Mouse (Mus musculus) cerebellum, adult 9-10 months (tissue): ENCODE results near the gene Prkaca.

Source experiments
- DNase-seq: peaks from one replicate; pipeline ENCODE4 v3.0.0; 2022

The Prkaca gene

DNA sequence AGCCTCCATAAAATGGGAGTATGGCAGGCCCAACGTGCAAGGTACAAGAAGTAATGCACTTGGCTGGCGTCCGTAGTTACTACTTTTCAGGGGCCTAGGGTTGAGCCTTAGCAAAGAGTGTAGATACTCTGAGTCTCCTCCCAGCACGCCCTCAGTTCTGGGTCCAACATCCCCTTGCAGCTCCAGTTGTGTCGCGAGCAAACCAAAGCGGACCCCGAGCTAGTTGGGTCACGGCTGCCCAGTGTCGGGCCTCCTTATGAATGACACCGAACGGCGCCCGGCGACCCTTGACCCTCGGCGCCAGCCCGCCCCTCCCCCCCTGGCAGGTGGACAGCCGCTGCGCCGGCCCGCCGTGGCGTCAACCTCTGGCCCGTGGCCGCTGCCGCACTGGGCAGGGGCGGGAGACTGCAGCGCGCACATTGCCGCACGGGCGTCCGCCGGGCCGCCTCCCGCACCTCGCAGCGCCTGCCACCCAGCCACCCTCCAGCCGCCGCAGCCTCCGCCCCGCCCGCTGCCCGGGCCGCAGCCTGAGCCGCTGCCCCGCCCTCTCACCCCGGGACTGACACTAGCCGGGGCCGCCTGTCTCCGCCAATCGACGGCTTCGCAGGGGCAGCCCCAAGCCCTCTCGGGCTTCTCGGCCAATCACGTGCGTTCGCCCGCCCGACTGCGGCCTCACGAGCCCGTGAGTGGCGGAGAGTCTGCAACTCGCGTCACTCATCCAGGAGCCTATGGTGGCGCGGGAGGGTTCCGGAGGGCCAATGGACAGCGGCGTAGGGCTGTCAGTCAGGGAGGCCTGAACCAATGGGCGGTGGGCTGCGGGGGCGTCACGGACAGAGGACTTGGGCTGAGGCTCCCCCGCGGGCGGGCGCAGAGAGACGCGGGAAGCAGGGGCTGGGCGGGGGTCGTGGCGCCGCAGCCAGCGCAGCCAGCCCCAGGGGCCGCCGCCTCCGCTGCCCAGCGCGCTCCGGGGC, at the start of gene Prkaca:
Gene Prkaca, plus strand, starts transcription at position 844 of the 971 bp plus-strand sequence.
- peak; percentile 99 for DNase-seq

GRCm38 (mm10) chr8:83924585-83924984, 48.2 kb upstream of the Prkaca start:
- no peak for DNase-seq

- no peak for DNase-seq
Observed at GRCm38 (mm10) chr8:83926266-83926665, 46.5 kb upstream of the Prkaca start.

DNA sequence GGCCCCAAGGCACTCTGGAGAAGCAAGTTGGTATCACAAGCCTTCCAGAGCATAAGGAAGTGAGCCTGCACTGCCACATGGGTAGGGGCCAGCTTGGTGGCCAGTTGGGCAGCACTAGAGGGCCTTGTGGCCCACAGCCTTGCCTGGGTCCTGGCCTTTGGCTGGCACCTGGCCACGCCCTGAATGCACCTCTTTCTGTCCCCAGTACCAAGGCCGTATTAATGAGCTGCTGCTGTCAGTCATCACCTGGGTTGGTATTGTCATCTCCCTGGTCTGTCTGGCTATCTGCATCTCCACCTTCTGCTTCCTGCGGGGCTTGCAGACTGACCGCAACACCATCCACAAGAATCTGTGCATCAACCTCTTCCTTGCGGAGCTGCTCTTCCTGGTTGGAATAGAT, 38.6 kb upstream of the Prkaca start:
- DNase-seq = no peak

DNA sequence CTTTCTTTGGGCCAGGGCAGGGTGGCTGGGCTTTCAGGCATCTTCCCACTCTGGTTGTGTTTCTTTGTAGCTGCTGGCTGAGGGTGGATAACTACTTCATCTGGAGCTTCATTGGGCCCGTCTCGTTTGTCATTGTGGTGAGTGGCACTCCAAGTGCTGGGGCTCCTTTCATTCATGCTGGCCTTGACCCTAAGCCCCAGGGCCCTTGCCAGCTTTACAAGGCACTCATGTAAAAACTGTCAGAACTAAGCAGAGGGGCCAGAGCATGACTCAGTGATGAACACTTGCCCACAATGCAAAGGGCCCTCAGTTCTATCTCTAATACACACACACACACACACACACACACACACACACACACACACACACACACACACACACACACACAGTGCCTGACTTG, 37.8 kb upstream of the Prkaca start:
- no peak for DNase-seq

DNA sequence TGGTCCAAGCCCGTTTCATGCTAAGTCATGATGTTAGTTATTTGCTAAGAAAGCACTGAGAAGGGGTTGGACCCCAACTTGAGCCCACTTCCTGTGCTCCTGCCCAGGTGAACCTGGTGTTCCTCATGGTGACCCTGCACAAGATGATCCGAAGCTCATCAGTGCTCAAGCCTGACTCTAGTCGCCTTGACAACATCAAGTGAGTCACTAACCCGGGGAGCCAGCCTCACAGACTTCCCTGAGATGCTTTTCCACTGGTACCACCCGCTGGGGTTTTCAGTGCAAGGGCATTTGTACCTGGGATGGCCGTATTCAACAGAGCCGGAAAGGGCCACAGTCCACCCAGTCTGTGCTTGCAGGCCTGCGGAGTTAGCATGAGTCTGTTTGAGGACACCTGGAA, 37.4 kb upstream of the Prkaca start:
- no peak for DNase-seq

DNA sequence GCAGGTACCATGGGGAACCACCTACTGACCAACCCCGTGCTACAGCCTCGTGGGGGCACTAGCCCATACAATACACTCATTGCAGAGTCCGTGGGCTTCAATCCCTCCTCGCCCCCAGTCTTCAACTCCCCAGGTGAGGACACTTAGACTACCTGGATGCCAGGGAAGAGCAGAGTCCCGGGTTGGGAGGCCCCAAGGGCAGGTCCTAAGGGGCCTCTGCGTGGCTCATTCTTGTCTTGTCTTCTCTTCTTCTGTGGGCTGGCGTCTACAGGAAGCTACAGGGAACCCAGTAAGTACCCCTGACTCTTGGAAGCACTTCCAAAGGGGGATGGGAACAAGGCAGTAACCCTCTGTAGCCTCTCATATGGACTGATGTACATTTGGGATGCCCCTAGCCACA, 35.1 kb upstream of the Prkaca start:
- no peak for DNase-seq

DNA sequence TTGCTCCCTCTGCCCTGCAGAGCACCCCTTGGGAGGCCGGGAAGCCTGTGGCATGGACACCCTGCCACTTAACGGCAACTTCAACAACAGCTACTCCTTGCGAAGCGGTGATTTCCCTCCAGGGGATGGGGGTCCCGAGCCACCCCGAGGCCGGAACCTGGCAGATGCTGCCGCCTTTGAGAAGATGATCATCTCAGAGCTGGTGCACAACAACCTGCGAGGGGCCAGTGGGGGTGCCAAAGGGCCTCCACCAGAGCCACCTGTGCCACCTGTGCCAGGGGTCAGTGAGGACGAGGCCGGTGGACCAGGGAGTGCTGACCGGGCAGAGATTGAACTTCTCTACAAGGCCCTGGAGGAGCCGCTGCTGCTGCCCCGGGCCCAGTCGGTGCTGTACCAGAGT, 34.5 kb upstream of the Prkaca start:
- no peak for DNase-seq

GRCm38 (mm10) chr8:83941066-83941677, 31.6 kb upstream of the Prkaca start:
- no peak for DNase-seq

GRCm38 (mm10) chr8:83942446-83942845, 30.3 kb upstream of the Prkaca start:
- no peak for DNase-seq

DNA sequence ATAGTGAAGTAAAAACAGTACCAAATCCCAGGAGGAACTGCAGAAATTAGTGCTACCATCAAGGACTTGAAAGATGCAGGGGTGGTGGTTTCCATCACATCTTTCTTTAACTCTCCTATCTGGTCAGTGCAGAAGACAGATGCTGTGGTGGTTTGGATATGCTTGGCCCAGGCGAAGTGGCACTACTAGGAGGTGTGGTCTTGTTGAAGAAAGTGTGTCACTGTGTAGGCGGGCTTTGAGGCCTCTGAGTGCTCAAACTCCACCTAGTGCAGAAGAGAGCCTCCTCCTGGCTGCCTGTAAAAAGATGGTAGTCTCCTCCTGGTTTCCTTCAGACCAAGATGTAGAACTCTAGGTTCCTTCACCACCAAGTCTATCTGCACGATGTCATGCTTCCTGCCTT, 27.3 kb upstream of the Prkaca start:
- DNase-seq = no peak

GRCm38 (mm10) chr8:83954749-83955105, 18.1 kb upstream of the Prkaca start:
- DNase-seq = no peak

DNA sequence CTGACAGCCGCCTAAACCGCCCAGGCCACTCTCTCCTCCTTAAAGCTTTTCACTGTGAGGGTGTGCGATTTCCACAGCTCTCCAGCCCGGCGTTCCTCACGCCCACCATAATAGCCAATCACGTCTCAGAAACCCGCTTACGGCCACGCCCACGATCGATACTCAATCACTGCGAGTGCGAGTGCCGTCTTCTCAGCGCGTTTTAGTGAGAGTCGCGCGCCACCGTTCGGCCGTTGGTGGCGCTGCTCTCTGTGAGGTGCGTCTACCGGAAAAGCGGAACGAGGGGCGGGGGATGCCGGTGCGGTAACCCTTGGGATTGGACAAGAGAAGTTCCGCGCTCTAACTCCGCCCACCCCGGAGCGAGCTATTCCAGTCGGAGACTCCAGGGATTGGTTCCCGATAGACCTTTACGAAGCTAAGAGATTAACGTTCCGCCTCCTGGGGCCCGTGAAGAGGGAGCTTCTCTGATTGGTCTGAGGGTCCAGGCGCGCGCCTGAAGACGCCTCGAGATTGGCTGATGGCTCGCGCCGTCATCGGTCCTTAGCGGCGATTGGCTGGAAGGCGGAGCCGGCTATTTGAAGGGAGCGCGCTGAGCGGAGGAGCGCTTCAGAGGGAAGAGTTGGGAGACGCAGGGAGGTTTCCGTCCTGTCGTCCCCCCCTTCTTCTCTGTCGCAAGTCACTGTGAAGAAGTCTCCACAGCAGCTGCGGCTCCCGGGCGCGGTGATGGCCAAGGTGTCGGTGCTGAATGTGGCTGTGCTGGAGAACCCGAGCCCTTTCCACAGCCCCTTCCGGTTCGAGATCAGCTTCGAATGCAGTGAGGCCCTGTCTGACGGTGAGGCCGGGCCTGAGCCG, 17.5 kb upstream of the Prkaca start, which contains the start of the genes Gm10644 and Asf1b:
Gene Gm10644, minus strand, starts transcription at position 100 of the 852 bp plus-strand sequence.
Gene Asf1b, plus strand, starts transcription at position 402 of the 852 bp plus-strand sequence.
- DNase-seq = peak; percentile 100

- no peak for DNase-seq
Observed at GRCm38 (mm10) chr8:83955958-83956218, 16.9 kb upstream of the Prkaca start.

DNA sequence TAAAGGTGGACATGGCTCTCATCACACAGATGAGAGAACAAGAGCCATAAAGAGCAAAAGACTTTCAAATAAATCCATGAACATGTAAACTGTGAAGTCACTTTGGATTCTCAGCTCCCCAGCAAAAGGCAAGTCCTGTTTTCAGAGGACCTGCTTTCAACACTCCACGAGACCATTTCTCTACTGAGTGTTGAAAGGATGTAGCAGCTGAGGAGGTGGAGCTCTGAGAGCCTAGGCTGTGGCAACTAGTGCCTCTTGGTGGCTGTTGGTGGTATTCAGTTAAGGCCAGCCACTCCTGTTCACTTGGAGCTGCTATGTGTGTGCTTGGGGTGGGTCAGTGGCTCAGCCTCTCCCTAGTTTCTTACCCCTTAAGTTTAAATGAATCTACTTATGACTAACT, 16.0 kb upstream of the Prkaca start:
- no peak for DNase-seq

DNA sequence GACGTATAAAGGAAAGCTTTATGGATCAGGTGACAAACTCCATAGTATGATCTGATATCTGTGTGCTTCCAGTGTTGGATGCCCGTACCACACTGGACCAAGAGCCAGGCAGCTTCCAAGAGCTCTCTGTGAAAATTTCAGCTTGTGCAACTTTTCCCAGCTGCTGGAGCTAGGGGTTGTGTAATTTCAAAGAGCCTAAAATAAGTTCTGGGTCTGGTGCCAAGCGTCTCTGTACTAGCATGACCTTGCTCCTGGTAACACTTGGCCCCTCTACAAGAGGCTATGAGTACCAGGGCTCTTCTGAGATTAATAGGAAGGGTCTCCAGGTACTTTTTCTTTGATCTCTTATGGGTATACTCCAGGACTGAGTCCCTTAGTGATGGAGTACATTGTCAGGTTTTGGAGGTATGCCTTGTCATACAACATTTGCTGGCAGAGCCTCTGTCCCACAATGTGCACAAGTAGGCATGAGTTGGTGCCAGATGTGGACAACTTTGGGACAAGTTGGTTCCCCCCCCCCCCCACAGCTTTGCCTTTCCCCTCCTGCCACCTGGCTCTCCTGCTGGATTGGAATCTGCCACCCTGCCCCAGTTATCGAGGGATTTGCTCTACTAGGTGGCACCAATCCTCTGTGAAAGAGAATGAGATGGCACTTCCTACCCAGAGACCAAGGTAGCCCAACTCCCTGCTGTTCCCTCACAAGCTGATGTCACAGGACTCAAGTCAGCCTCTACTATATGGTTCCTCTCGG, 8.6 kb upstream of the Prkaca start:
- no peak for DNase-seq

GRCm38 (mm10) chr8:83967701-83968100, 5.1 kb upstream of the Prkaca start:
- no peak for DNase-seq

DNA sequence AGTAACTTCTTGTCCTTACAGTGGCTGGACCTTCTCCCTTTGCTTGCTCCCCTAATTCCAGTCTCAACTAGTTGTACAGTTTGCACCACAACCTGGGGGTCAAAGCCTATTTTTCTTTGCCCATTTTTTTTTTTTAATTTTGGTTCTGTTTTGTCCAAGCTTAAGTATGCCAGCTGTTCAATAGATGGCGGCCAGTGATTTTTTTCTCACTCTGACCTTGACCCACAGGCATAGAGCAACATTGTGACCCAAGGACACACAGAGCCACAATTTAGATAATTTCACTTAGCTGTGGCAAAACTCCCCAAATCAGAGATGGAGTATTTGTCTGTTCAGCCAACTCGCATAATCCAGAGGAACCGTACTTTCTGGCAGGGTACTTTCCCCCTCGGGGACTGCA, 1.7 kb upstream of the Prkaca start:
- no peak for DNase-seq

DNA sequence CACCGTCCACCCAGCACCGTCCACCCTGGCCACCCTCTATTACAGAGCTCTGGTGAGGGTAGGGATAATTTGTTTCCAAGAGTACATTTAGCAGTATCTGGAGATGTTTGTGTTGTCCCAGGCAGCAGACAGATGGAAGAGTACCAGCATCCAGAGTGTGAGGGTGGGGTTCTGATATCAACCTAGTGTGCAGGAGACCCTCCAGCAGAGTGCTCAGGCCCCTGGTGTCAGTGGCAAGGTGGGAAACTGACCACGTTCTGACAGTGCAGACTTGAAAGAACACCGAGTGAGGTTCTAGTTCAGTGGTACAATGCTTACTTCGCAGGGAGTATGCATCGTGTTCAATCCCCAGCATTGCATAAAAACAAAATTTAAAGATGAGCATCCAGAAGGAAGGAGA, 1.1 kb upstream of the Prkaca start:
- DNase-seq = no peak

DNA sequence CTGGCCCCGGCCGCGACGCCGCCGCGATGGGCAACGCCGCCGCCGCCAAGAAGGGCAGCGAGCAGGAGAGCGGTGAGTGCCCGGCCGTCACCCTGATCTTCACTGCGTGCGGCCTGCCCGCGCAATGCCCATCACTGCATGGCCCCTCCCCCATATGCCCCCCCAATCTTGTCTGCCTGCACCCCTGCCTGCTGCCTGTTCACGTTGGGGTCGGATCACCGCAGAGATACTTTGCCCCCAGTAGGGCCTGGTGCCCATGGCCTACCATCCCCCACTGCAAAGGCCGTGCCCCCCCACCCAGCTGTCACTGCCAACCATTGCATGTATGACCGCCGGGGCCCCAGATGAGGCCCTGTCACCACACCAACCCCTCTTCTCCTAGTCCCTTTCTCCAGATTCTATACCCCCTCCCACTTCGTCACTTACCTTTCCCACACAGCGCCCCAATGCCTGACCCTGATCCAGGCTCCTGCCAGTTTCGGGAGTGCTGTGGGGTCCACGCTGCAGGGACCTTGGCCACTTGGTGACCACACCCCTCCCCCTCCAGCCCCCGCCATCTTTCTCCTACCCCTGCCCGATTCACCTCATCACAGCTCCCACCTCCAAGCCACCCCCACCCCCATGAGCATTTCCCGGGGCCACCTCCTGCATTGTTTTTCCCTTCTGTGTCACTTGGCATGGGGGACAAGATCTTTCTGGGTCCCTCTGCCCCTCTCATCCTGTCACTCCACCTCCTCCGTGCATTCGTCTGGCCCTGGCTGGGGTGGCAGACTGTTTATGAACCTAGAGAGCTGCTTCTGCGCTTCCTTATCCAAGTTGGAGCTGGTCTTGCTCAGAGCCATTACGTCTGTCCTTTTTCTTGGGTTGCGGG, 603 bp downstream of the Prkaca start:
- DNase-seq = peak; percentile 68

DNA sequence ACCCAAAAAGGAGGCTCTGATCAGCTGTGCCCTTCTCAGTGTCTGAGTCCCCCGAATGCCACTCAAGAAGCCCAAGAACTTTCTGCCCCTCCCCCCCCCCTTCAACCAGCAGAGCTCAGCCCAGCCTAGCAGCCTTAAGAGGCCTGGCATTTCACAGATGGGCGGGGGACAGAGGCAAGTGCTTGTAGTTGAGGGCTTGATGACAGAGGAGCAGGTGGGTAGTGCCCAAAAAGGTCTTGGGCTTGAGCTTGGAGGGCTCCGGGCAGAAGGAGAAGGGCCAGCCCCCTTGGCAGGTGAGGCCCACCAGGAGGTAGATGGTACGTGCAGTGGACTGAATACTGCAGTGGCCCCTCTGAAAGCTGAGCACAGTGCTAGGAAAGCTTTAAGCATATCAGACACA, 1.7 kb downstream of the Prkaca start:
- no peak for DNase-seq
